Mouse (Mus musculus) ES-Bruce4 (cell line): ENCODE measurements around the gene Tra2b. TPM values are rescaled to one million over a fixed set of nuclear protein-coding genes. Genes with fewer than 3 reads are reported as not detected.
A peak's percentile ranks its signal among the peaks of the same experiment; 100 is the strongest.

Experiments
- H3K27ac ChIP-seq: 2 replicates; pipeline ENCODE4 v1.5.1; 2012; ENCODE audit warnings: low read length, inconsistent platforms; ENCODE audit not compliant: insufficient read depth
- H3K27me3 ChIP-seq: 2 replicates; pipeline ENCODE4 v1.6.1; 2012; ENCODE audit warnings: mild to moderate bottlenecking, low read length, inconsistent platforms; ENCODE audit not compliant: control insufficient read depth, poor library complexity, insufficient read depth, severe bottlenecking
- H3K36me3 ChIP-seq: 2 replicates; pipeline ENCODE4 v1.6.1; 2012; ENCODE audit warnings: inconsistent platforms, mild to moderate bottlenecking, low read length, moderate library complexity; ENCODE audit not compliant: control insufficient read depth, poor library complexity, insufficient read depth, severe bottlenecking
- H3K4me1 ChIP-seq: one replicate; pipeline ENCODE4 v1.8.1; 2011; ENCODE audit warnings: low read length; ENCODE audit not compliant: control insufficient read depth, insufficient read depth
- H3K4me3 ChIP-seq: 2 replicates; pipeline ENCODE4 v1.5.1; 2011; ENCODE audit warnings: low read depth, mild to moderate bottlenecking, low read length
- H3K9ac ChIP-seq: 2 replicates; pipeline ENCODE4 v1.6.1; 2012; ENCODE audit warnings: low read depth, mild to moderate bottlenecking, inconsistent platforms; ENCODE audit not compliant: poor library complexity, severe bottlenecking
- H3K9me3 ChIP-seq: replicated peaks from 2 replicates; pipeline ENCODE4 v1.6.1; 2012; ENCODE audit warnings: mild to moderate bottlenecking, low read length, inconsistent platforms; ENCODE audit not compliant: control insufficient read depth, poor library complexity, insufficient read depth, severe bottlenecking
- CTCF ChIP-seq: IDR thresholded peaks from one replicate; pipeline ENCODE4 v1.8.1; 2011; ENCODE audit warnings: low read depth, low read length
- EP300 ChIP-seq: IDR thresholded peaks from 2 replicates; pipeline ENCODE4 v1.6.1; 2011; ENCODE audit warnings: low read depth, low read length; ENCODE audit not compliant: insufficient read depth
- POLR2A ChIP-seq: IDR thresholded peaks from one replicate; pipeline ENCODE4 v1.8.1; 2011; ENCODE audit warnings: low read length; ENCODE audit not compliant: insufficient read depth
- polyA plus RNA-seq: library from polyadenylated mRNA; stranded (reverse); fragments of >200 nt; gene quantifications from 2 replicates; pipeline ENCODE4 v1.2.4, GENCODE M21; 2011; ENCODE audit warnings: low read depth; ENCODE audit not compliant: missing spikeins, insufficient read depth, insufficient read length

Gene Tra2b
- polyA plus RNA-seq, 1 experiment, result 380 TPM

DNA sequence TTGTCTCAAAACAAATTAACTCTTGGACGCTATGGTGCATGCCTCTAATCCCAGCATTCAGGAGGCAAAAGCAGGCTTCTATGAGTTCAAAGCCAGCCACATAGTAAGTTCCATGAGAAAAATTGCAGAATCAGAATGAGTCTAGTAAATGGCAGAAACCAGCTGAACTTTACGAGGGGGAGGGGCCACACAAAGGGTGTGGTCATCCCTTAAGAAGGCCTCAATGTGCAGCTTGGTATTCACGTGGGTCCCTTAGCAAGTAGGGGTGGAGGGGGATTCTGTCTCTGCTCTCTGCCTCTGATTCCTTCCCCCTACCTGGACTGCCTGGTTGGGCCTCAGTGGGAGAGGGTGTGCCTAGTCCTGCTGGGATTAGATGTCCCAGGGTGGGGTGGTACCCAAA, 4.7 kb upstream of the Tra2b start:
- H3K27me3 ChIP-seq, result no peaks in the 10 kb centered on the region

DNA sequence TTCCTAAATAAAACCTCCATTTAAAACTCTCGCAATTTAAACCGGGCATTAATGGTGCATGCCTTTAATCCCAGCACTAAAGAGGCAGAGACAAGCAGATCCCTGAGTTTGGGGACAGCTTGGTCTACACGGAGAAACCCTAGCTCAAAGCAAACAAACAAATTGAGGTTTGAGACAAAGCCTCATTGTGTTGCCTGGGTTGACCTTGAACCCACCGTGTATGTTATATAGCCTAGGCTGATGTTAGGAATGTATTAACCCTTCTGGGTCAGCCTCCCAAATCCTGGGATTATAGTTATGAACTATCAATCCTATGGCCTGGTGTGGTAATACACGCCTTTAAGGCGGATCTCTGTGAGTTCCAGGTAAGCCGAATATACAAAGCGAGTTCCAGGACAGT, 579 bp upstream of the Tra2b start:
- Histone ChIP-seq H3K27ac (peak overlapping the region; percentile 44), H3K9ac (peak overlapping the region; percentile 90), H3K27me3 (no peaks in the 10 kb centered on the region), H3K36me3 (peaks cover 11% of the 10 kb centered on the region), H3K9me3 (no peaks in the 10 kb centered on the region), H3K4me3 (peak overlapping the region; percentile 76), H3K4me1 (no peaks in the 10 kb centered on the region)
- TF ChIP-seq EP300 (no peak), POLR2A (no peak), CTCF (no peak)

More for the DNA sequence above, 4.7 kb upstream of the Tra2b start:
- Histone ChIP-seq H3K4me3 (no peak overlapping the region), H3K9me3 (peaks cover 28% of the 10 kb centered on the region), H3K27ac (no peak overlapping the region), H3K36me3 (no peaks in the 10 kb centered on the region), H3K4me1 (no peaks in the 10 kb centered on the region), H3K9ac (no peak overlapping the region)
- no peak for TF ChIP-seq POLR2A

DNA sequence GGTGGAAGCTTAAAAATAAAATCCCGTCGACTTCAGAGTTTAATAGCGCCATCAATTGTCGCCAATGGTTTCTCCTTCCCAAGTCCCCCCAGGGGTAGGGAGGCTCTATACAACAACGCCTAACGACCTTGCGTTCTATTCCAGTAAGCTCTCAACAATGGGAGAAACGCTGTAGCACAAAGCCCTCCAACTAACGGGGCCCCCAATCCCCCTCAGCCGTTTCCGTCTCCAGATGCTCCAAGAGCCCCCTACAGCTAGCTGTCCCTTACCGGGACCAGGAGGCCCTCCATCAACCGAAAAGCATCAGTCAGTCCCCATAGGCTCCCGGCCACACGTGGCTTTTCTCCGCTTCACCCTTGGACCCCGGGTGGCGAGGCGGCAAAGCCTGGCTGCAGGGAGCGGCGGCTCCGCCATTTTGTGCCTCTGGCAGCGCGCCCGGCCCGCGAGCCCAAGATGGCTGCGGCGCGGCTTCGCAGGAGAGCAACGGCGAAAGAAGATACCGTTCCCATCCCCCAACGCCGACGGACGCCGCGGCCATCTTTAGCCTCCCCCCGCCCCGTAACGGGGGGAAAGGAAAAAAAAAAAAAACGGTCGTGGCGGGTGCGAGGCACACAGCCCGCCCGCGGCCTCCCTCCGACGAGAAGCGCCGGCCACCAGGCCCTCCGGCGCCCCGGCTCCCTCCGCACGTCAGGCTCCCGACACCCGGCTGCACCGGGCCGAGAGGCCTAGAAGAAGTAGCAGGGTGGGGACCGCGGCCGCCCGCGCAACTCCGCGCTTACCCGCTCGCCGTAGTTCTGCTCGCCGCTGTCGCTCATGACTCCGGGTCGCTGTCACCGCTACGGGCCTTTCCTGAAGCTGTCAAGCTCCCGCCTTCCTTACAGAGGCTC, 600 bp downstream of the Tra2b start:
- Histone ChIP-seq H3K4me1 (no peaks in the 10 kb centered on the region), H3K9ac (peak overlapping the region; percentile 90), H3K4me3 (peak overlapping the region; percentile 81), H3K36me3 (peaks cover 11% of the 10 kb centered on the region), H3K27ac (peak overlapping the region; percentile 36), H3K27me3 (no peaks in the 10 kb centered on the region), H3K9me3 (no peaks in the 10 kb centered on the region)
- TF ChIP-seq CTCF (no peak), EP300 (no peak)

GRCm38 (mm10) chr16:22264232-22264961, 1.4 kb downstream of the Tra2b start:
- H3K9ac ChIP-seq, result peak overlapping the region; percentile 90
- peak overlapping the region; percentile 81 for H3K4me3 ChIP-seq
- H3K36me3 ChIP-seq, result peaks cover 13% of the 10 kb centered on the region
- H3K9me3 ChIP-seq, result no peaks in the 10 kb centered on the region
- TF ChIP-seq POLR2A (no peak), CTCF (no peak), EP300 (no peak)
- no peaks in the 10 kb centered on the region for H3K4me1 ChIP-seq
- no peaks in the 10 kb centered on the region for H3K27me3 ChIP-seq
- peak overlapping the region; percentile 36; the same call in 1 of the 2 replicates for H3K27ac ChIP-seq

DNA sequence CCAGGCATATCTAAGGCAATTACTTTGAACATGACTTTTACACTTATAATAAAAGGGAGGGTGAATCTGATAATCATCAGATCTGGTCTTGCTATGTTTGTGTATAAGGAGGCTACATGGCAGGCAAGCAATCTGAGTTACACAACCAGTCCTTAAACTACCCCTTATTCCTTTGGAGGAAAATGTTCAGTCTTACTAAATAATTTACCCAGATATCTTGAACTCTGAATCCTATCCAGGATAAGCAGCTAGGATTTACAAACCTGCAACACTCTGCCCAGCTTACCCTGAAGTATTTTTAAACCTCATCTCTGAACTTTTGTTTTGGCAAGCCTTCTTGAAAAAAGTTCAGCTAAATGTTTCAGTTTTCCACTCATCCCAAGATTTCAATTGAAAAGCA, 2.7 kb downstream of the Tra2b start:
- peak overlapping the region; percentile 90 for H3K9ac ChIP-seq
- H3K4me3 ChIP-seq, result no peak overlapping the region
- no peaks in the 10 kb centered on the region for H3K9me3 ChIP-seq
- peaks cover 19% of the 10 kb centered on the region for H3K36me3 ChIP-seq
- no peaks in the 10 kb centered on the region for H3K4me1 ChIP-seq
- H3K27ac ChIP-seq, result no peak overlapping the region
- no peaks in the 10 kb centered on the region for H3K27me3 ChIP-seq
- TF ChIP-seq EP300, result no peak
- TF ChIP-seq POLR2A, result no peak
- TF ChIP-seq CTCF, result no peak

DNA sequence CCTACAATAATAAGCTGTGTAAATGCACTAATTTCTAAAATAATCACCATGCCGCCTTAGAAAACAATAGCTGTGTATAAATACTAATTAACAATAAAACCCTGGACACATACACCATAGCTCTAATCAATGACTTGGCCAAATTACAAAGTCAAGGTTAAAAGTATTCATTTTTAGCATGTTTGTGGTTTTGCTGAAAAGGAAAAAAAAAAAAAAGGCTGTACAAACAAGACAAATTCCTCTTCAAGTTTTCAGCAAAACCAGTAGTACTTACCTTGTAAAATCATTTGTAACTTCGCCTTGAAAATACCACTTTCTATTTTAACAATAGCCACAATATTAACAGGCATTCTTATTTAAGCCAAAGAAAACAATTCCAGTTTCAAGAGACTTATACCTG, 4.2 kb downstream of the Tra2b start:
- Histone ChIP-seq H3K27me3 (no peaks in the 10 kb centered on the region), H3K4me3 (no peak overlapping the region), H3K9ac (0 out of 2 replicates have a peak overlapping the region, but pooled peaks have one; percentile 61), H3K36me3 (peaks cover 22% of the 10 kb centered on the region), H3K4me1 (no peaks in the 10 kb centered on the region), H3K9me3 (no peaks in the 10 kb centered on the region), H3K27ac (no peak overlapping the region)
- no peak for TF ChIP-seq CTCF
- no peak for TF ChIP-seq POLR2A
- no peak for TF ChIP-seq EP300
